Mouse (Mus musculus): ENCODE measurements around the gene Rac2. TPM values are rescaled to one million over a fixed set of nuclear protein-coding genes. Genes with fewer than 3 reads are reported as not detected.

Rac2 gene
- 3.6 and 5.1 TPM in 2 replicates for polyA plus RNA-seq (2015; fragmentation: Nextera tagmentation; extraction: Ambion mirVana)

DNA sequence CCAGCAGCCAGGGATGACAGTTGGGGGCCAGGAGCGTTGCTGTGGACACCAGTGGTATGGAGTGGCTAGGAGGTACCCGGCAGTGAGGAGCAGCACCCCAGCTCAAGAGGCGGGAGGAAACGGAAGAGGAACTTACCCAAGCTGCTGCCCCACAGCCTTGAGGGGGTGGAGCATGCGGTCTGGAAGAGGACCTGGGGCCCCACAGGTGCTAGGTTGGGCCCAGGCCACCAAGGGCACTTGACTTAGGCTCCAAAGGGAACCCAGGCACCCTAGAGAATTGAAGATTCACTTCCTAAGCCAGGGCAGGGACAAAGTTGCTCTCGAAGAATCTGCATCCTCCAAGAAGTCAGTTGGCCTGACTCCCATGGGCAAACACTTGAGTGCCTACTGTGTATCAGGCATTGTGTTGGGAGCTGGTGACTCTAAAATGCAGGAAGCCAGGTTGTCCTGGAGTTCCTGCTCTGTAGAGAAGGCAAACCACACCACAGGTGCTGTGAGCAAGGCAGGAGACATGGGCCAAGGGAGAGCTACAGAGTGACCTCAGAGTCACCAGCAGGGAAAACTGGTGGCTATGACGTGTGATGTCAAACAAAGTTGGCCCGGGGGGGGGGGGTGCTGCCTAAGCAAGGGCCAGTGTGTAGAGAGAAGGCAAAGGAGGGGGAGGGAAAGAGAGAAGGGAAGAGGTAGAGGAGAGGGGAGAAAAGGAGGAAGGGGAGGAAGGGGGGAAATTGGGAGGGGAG lies at the start of gene Rac2:
TSS of gene Rac2 (minus strand) at position 126 of the 740 bp plus-strand sequence.
- no peaks in the 10 kb centered on the region for H3K9me3 ChIP-seq (ENCODE audit: control insufficient read depth, low read length)
- no peak within 1 kb of the TSS for H3K4me2 ChIP-seq (ENCODE audit: low read length)
- H3K9ac ChIP-seq (replicated peaks; ENCODE audit: low read depth, low read length) = no peak within 1 kb of the TSS
- H3K4me3 ChIP-seq (replicated peaks; ENCODE audit: low read length) = no peak within 1 kb of the TSS
- ATAC-seq = no peak
- WGBS = 78% methylated on average over 8 of the region's 8 CpGs
- no peaks in the 10 kb centered on the region for H3K36me3 ChIP-seq (ENCODE audit: control insufficient read depth, insufficient read depth)
- H3K4me1 ChIP-seq (replicated peaks; ENCODE audit: control insufficient read depth, insufficient read depth, low read length) = no peaks in the 10 kb centered on the region
- no peak within 1 kb of the TSS for H3K27ac ChIP-seq (ENCODE audit: low read length)
- no peaks in the 10 kb centered on the region for H3K27me3 ChIP-seq (replicated peaks; ENCODE audit: control insufficient read depth, insufficient read depth, low read length)

DNA sequence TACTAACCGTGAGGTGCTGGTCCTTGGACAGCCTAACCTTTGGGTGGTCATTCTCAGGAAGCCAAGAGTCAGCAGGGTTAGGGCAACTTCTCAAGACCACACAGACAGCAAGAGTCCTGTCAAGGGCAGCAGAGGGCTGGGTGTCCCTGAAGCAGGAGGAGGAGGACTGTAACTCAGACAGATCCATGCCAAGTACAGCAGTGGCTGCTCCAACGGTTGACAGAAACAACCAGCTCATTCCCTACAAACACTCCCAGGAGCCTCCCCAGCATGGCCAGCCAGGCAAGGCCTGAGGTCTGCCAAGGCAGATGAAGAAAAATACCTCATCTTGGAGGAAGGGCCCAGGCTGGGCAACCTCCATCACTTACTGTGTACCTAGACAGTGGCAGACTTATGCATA lies 44.4 kb upstream of the Rac2 start:
- Histone ChIP-seq H3K9me3 (ENCODE audit: control insufficient read depth, low read length) (no peaks in the 10 kb centered on the region), H3K4me3 (replicated peaks; ENCODE audit: low read length) (no peak overlapping the region), H3K4me1 (replicated peaks; ENCODE audit: control insufficient read depth, insufficient read depth, low read length) (no peaks in the 10 kb centered on the region), H3K4me2 (ENCODE audit: low read length) (no peak overlapping the region), H3K9ac (replicated peaks; ENCODE audit: low read depth, low read length) (no peak overlapping the region), H3K27me3 (replicated peaks; ENCODE audit: control insufficient read depth, insufficient read depth, low read length) (no peaks in the 10 kb centered on the region), H3K36me3 (ENCODE audit: control insufficient read depth, insufficient read depth) (no peaks in the 10 kb centered on the region), H3K27ac (ENCODE audit: low read length) (no peak overlapping the region)
- WGBS = 78% methylated on average over 2 of the region's 2 CpGs
- ATAC-seq = no peak

DNA sequence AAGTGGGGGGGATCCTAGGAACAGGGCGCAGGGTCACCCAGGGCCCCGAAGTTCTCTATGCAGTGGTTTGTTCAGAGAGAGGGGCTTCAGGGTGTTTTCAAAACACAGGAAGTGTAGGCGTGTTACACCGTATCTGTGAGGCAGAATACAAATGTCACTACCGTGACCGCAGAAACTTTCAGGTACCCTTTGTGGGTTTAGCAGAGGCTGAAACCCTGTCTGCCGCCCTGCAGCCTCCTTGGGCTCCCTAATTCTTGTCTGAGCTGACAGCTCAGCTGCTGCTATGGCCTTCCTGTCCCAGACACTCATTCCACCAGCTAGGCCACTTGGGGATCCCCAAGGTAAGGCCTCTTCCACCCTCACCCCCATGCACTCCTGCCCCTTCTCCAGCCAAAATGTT lies 42.0 kb upstream of the Rac2 start:
- Histone ChIP-seq H3K9me3 (ENCODE audit: control insufficient read depth, low read length) (no peaks in the 10 kb centered on the region), H3K4me2 (ENCODE audit: low read length) (no peak overlapping the region)
- no peak for ATAC-seq

DNA sequence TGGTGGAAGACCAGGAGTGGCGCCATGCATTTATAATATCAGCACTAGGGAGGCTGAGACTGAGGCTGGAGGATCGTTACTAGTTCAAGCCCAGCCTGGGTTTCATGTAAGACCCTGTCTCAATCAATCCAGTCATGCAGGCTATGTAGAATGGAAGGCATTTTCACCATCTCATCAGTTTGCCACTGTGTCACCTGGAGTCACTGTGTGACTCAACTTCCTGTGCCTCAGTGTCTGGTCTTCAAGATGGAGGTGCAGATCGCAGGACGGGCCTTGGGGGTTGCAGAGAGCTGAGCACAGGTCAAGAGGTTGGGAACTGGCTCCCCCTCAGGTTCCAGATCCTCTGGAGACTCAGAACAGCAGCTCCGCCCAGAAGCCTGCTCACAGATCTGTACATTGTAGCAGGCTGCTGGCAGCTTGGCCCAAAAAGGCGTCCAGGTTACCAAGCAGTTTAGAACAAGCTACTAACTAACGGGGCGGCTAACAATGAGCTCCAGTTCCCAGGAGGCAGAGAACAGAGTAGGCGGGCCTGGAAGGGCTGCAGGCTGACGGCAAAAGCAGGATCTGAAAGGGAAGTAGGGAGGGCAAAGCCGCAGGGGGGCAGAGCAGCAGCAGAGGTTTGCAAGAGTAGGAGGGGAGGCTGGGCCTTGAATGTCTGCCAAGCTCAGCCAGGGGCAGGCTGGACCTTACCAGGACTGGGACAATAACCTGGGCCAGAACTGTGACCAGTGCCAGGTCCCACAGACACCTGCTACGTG lies 38.3 kb upstream of the Rac2 start:
- Histone ChIP-seq H3K27me3 (replicated peaks; ENCODE audit: control insufficient read depth, insufficient read depth, low read length) (no peaks in the 10 kb centered on the region), H3K36me3 (ENCODE audit: control insufficient read depth, insufficient read depth) (no peaks in the 10 kb centered on the region), H3K4me2 (ENCODE audit: low read length) (no peak overlapping the region), H3K4me1 (replicated peaks; ENCODE audit: control insufficient read depth, insufficient read depth, low read length) (peaks cover 13% of the 10 kb centered on the region), H3K4me3 (replicated peaks; ENCODE audit: low read length) (no peak overlapping the region), H3K27ac (ENCODE audit: low read length) (no peak overlapping the region), H3K9me3 (ENCODE audit: control insufficient read depth, low read length) (no peaks in the 10 kb centered on the region), H3K9ac (replicated peaks; ENCODE audit: low read depth, low read length) (no peak overlapping the region)
- WGBS = 28% methylated on average over 12 of the region's 12 CpGs
- ATAC-seq = peak; percentile 47; the same call in 1 of the 2 replicates

More for the DNA sequence above, 42.0 kb upstream of the Rac2 start:
- 91% methylated on average over 7 of the region's 7 CpGs for WGBS
- no peak overlapping the region for H3K9ac ChIP-seq (replicated peaks; ENCODE audit: low read depth, low read length)
- no peaks in the 10 kb centered on the region for H3K36me3 ChIP-seq (ENCODE audit: control insufficient read depth, insufficient read depth)
- H3K4me1 ChIP-seq (replicated peaks; ENCODE audit: control insufficient read depth, insufficient read depth, low read length) = peaks cover 7% of the 10 kb centered on the region
- no peak overlapping the region for H3K27ac ChIP-seq (ENCODE audit: low read length)
- no peaks in the 10 kb centered on the region for H3K27me3 ChIP-seq (replicated peaks; ENCODE audit: control insufficient read depth, insufficient read depth, low read length)
- no peak overlapping the region for H3K4me3 ChIP-seq (replicated peaks; ENCODE audit: low read length)

DNA sequence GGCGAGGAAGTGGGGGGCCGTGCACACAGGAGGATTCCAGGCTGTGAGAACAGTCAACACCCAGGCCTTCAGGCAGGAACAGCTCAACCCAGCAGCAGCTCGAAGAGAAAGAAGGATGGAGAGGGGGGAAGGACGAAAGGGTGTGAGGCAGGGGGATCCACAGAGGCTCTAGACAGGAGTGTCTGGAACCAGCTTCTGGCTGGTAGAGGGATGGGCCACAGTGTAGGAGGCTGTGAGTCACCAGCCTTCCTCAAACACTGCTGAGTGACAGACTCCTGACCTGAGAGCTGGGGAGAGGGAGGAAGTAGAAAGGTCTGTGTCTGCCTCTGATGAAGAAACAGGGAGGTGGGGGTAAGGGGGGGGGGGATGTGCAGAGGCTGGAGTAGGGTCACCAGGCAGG lies 34.9 kb upstream of the Rac2 start:
- no peaks in the 10 kb centered on the region for H3K36me3 ChIP-seq (ENCODE audit: control insufficient read depth, insufficient read depth)
- peaks cover 13% of the 10 kb centered on the region for H3K4me1 ChIP-seq (replicated peaks; ENCODE audit: control insufficient read depth, insufficient read depth, low read length)
- H3K9ac ChIP-seq (replicated peaks; ENCODE audit: low read depth, low read length) = no peak overlapping the region
- no peaks in the 10 kb centered on the region for H3K9me3 ChIP-seq (ENCODE audit: control insufficient read depth, low read length)
- 71% methylated on average over 4 of the region's 4 CpGs for WGBS
- no peak overlapping the region for H3K4me2 ChIP-seq (ENCODE audit: low read length)
- H3K27ac ChIP-seq (ENCODE audit: low read length) = no peak overlapping the region
- ATAC-seq = no peak
- no peaks in the 10 kb centered on the region for H3K27me3 ChIP-seq (replicated peaks; ENCODE audit: control insufficient read depth, insufficient read depth, low read length)
- H3K4me3 ChIP-seq (replicated peaks; ENCODE audit: low read length) = no peak overlapping the region

DNA sequence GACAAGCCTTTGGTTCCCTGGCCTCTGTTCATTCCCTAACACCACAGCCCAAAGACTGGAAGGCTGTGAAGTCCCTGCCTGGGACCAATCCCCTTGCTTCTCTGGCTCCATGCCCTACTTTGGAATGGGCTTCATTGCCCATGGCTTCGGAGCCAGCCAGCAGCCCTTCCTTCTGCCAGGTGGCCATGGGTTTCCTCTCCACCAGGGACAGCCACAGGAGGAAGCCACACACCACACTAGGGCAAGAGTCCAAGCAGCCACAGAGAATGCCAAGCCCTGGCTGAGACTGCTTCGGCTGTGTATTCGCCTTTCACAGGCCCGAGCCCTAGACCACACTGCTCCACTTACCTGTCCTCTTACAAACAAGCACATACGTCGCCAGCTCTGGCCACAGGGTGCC lies 33.5 kb upstream of the Rac2 start:
- Histone ChIP-seq H3K4me3 (replicated peaks; ENCODE audit: low read length) (no peak overlapping the region), H3K4me2 (ENCODE audit: low read length) (no peak overlapping the region), H3K27me3 (replicated peaks; ENCODE audit: control insufficient read depth, insufficient read depth, low read length) (no peaks in the 10 kb centered on the region), H3K27ac (ENCODE audit: low read length) (no peak overlapping the region), H3K4me1 (replicated peaks; ENCODE audit: control insufficient read depth, insufficient read depth, low read length) (peaks cover 10% of the 10 kb centered on the region), H3K36me3 (ENCODE audit: control insufficient read depth, insufficient read depth) (no peaks in the 10 kb centered on the region), H3K9ac (replicated peaks; ENCODE audit: low read depth, low read length) (no peak overlapping the region), H3K9me3 (ENCODE audit: control insufficient read depth, low read length) (no peaks in the 10 kb centered on the region)
- peak; percentile 64 for ATAC-seq
- 61% methylated on average over 6 of the region's 6 CpGs for WGBS

DNA sequence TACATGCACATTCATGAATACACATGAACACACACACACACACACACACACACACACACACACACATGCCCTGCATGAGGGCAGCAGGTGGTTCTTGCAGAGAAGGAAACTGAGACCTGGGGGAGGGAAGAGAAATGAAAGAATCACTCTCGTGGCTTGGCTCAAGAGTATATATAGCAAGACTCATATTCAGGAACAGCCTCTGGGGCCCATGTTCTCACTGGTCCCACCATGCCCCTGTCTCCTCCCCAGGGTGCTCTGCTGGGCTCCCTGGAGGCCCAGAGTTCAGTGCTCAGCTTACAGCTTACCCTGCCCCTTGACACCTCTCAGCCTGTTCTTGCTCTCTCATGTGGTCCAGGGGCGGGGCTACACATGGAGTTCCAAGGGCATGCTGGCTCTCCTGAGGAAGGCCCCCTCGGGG lies 32.8 kb upstream of the Rac2 start:
- Histone ChIP-seq H3K9ac (replicated peaks; ENCODE audit: low read depth, low read length) (no peak overlapping the region), H3K4me2 (ENCODE audit: low read length) (no peak overlapping the region), H3K4me3 (replicated peaks; ENCODE audit: low read length) (no peak overlapping the region), H3K9me3 (ENCODE audit: control insufficient read depth, low read length) (no peaks in the 10 kb centered on the region), H3K36me3 (ENCODE audit: control insufficient read depth, insufficient read depth) (no peaks in the 10 kb centered on the region), H3K27ac (ENCODE audit: low read length) (no peak overlapping the region), H3K4me1 (replicated peaks; ENCODE audit: control insufficient read depth, insufficient read depth, low read length) (peaks cover 6% of the 10 kb centered on the region; the same call in 1 of the 2 replicates), H3K27me3 (replicated peaks; ENCODE audit: control insufficient read depth, insufficient read depth, low read length) (no peaks in the 10 kb centered on the region)
- 60% methylated on average over 3 of the region's 3 CpGs for WGBS
- no peak for ATAC-seq

DNA sequence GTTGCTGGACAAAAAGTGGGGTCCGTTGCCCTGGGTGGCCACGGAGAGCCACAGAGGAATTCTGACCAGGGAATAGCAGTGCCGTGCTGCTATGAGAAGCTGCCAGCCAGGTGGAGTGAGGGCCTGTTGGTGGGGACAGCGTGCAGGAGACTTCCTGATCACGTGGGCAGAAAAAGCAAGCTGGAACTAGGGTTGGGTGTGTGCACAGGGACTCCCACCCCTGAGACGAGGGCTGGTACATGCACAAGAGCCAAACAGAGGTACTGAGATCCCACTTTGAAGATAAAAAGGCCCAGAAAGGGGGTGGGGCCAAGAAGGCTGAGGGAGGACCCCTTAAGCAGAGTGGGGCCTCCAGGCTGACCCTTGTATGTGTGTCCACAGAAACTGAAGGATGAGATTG lies 31.7 kb upstream of the Rac2 start:
- 78% methylated on average over 6 of the region's 6 CpGs for WGBS
- Histone ChIP-seq H3K4me2 (ENCODE audit: low read length) (no peak overlapping the region), H3K27ac (ENCODE audit: low read length) (no peak overlapping the region), H3K4me1 (replicated peaks; ENCODE audit: control insufficient read depth, insufficient read depth, low read length) (peaks cover 6% of the 10 kb centered on the region; the same call in 1 of the 2 replicates), H3K4me3 (replicated peaks; ENCODE audit: low read length) (no peak overlapping the region), H3K36me3 (ENCODE audit: control insufficient read depth, insufficient read depth) (no peaks in the 10 kb centered on the region), H3K9ac (replicated peaks; ENCODE audit: low read depth, low read length) (no peak overlapping the region), H3K27me3 (replicated peaks; ENCODE audit: control insufficient read depth, insufficient read depth, low read length) (no peaks in the 10 kb centered on the region), H3K9me3 (ENCODE audit: control insufficient read depth, low read length) (no peaks in the 10 kb centered on the region)
- ATAC-seq = no peak

DNA sequence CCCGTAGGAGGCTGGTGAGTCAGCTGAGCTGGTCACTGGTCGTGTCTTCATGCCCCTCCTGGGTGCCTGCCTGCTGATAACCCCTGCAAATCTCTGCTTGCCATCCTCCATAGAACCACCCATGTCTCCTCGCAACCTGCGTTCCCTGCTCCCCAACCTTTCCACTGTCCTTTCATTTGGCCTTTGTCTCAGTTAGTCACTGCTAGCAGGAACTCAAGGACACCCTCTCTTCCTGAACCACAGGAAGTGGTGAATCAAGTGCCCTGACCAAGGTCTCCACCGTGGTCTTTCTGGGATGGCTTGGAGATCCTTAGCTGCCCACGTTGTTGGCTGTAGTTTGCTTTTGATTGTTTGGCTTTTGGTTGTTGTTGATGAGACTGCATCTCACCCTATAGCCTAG lies 28.6 kb upstream of the Rac2 start:
- Histone ChIP-seq H3K4me2 (ENCODE audit: low read length) (no peak overlapping the region), H3K9me3 (ENCODE audit: control insufficient read depth, low read length) (no peaks in the 10 kb centered on the region), H3K36me3 (ENCODE audit: control insufficient read depth, insufficient read depth) (no peaks in the 10 kb centered on the region), H3K9ac (replicated peaks; ENCODE audit: low read depth, low read length) (no peak overlapping the region), H3K4me1 (replicated peaks; ENCODE audit: control insufficient read depth, insufficient read depth, low read length) (peaks cover 3% of the 10 kb centered on the region; the same call in 1 of the 2 replicates), H3K4me3 (replicated peaks; ENCODE audit: low read length) (no peak overlapping the region), H3K27me3 (replicated peaks; ENCODE audit: control insufficient read depth, insufficient read depth, low read length) (no peaks in the 10 kb centered on the region), H3K27ac (ENCODE audit: low read length) (no peak overlapping the region)
- no peak for ATAC-seq
- WGBS = 84% methylated on average over 6 of the region's 6 CpGs
